Mouse (Mus musculus) bone marrow, adult 2 months (tissue): ENCODE results near the gene Gabrb2.

Experiments
- CTCF ChIP-seq: fragments of 200-500 bp; IDR thresholded peaks from 2 replicates; pipeline ENCODE4 v1.5.1; 2011; ENCODE audit warnings: low read length, control low read depth; ENCODE audit not compliant: control insufficient read depth, insufficient read depth
- POLR2A ChIP-seq: fragments of 200-500 bp; IDR thresholded peaks from 2 replicates; pipeline ENCODE4 v1.6.1; 2011; ENCODE audit warnings: low read depth, mild to moderate bottlenecking, control low read depth, low read length, borderline replicate concordance; ENCODE audit not compliant: control insufficient read depth

DNA sequence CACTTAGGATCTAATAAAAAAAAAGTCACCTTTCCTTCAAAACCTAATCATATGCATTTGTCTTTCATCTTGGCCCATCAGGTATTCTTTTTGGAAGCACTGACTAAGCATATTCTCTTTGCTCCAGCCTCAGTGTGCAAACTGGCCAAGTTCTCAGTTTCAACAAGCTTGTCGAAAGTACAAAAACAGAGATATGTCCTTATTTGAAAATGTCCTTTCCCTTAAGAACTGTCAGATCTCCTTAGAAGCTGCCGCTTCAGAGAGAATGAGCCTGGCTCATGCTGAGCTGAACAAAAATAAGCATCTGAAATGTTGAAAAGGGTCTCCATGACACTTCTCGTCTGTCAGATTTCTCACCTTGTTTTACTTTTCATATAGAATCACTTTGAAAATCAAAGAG lies 55.0 kb downstream of the Gabrb2 start:
- TF ChIP-seq CTCF: no peak
- no peak for TF ChIP-seq POLR2A
